Mouse (Mus musculus): ENCODE data around the gene Dph3.

DNA sequence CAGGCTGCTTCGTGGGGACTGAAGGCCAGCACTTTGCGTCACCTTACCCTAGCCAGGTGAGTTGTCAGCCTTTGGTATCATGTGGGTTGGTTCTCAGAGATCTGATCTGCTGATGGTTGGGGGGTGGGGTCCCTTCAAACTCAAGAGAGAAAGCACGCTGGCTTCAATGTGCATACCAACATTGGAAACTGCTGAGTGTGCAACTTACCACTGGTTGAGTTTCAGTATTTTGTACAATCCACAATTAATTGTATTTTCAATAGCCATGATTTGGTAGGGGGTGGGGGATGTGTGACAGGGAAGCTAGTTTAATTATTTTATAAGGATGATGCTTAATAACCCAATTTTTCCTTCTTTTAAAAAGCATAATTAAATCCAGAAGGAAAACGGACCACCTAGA, 6.2 kb upstream of the Dph3 start:
- TF ChIP-seq CTCF (IDR thresholded peaks at IDR 0.05; ENCODE audit: borderline replicate concordance, extremely low read depth, insufficient read depth, insufficient read length) (no peak), POLR2A (IDR thresholded peaks at IDR 0.05; ENCODE audit: borderline replicate concordance, extremely low read depth, insufficient read depth, insufficient read length, poor library complexity, severe bottlenecking) (no peak)

Measured in brain, embryonic 14.5 days (tissue).